Mouse (Mus musculus) mouse trophoblast stem cell (cell line): ENCODE measurements around the gene Rrp15.

Experiments used
- in situ Hi-C, 2 experiments: fragments of 300-500 bp; cut with MseI, MboI; formaldehyde crosslinking; loops; 2 replicates in 1 of 2; 3 replicates in 1 of 2; pipeline ENCODE4 v1.15.1; 2025

Rrp15 gene

DNA sequence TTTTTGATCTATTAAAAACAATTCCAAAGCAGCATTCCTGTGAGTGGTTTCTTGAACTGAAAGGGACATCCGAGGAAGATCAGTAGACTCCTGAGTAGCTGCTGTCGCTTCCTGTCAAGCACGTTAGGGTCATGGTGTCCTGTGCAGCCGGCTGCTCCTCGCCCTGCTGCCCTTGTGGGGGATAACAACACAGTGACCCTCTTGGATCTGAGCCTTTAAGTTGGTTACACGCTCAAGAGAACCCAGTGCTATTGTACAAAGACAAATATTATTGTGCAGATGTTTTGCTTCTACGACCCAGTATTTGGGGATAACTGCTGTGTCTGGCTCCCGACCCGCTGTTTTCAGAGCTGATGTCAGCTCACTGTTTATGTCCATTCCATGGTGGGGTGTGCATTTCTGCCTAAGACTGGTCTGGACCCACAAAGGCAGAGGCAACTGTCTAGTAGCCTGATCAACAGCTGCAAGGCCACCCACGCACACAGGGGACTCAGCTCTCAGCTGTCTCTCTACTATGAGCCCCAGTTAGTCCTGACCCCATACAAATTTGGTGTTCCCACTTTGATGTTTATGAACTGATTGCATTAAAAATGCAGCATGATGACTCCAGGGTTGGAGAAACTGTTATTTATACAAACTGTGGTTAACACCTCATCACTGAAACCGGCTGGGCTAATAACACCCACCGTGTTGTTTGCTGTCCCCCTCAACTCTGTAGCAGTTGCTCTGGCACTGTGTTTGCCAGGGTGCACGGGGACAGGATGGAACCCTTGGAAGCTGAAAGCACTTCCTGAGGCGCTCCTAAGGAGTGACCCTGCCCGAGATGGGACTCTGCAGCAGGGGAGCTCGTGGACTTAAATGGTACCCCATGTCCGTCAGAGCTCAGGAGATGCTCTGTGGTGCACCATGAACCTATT lies 33.9 kb downstream of the Rrp15 start:
- in situ Hi-C loops = loop anchor here (5.0 to 25.0 kb wide), 2 partner anchors 258 to 1178 kb away; no protein-coding TSS in a partner anchor

DNA sequence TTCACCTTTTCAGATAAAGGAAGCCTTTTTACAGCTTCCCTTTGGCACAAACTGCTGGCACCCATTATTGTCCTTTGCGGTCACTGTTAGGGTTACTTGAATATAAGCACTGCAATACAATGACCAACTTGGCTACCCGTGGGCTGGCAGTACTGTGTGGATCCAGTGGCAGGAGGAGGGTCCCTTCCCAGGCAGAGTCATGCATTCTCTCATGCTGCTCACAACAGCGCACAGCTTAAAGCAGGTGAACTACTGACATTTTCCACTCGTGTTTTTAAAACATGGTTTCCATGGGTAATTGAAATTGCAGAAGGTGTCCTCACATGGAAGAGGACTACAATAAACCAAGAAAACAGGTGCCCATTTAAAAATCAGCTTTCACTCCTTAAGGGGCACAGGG lies 34.9 kb downstream of the Rrp15 start:
- in situ Hi-C loops = loop anchor here (5.0 to 25.0 kb wide), 2 partner anchors 257 to 1177 kb away; no protein-coding TSS in a partner anchor

DNA sequence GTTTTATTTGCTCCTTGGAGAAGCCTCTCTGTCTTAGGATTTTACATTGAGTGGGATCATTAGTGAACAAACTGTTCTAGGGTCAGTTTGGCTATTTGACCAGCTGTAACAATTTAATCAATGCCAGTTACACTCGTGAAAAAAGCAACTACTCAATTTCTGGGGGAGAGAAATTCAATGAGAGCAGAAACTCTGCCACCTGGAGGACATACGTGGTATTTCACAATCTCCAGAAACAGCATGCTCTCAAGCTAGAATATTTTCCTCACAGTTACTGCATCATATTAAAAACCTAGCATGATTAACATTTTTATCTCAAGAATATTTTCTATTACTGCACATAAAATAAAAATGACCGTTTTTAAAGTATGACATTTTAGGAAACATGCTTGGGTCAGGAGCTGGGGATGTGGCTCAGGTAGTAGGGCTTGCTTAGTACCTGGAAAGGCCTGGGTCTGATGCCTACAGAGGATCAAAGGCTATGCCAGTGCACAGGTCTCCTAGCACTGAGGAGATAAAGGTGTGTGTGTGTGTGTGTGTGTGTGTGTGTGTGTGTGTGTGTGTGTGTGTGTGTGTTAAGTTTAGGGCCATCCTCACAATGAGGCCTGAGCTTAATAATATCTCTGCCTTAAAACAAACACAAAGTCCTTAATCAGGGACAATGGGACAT lies 36.2 kb downstream of the Rrp15 start:
- in situ Hi-C loops = loop anchor here (5.0 to 25.0 kb wide), 2 partner anchors 256 to 1176 kb away; no protein-coding TSS in a partner anchor

DNA sequence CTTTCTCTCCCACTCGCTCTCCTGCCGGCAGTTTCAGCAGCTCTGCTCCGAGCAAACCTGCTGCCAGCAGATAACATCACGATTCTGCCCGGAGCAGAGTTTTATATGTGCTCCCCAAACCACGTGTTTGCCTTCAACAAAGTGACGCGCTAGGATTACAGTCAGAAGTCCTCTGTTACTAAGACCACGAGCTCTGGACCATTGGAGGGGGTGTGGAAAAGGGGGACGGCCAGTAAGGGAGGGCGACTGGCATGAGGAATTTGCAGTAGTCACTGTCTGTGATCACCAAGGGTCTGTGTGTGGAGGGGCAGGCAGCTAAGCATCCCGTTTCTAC lies 43.3 kb downstream of the Rrp15 start, which contains the start of gene Tgfb2:
Tgfb2 (minus strand) TSS at position 75 of the 334 bp plus-strand sequence.
- in situ Hi-C loops = loop anchor here (10.0 to 25.0 kb wide), 2 partner anchors 311 to 1169 kb away; no protein-coding TSS in a partner anchor

DNA sequence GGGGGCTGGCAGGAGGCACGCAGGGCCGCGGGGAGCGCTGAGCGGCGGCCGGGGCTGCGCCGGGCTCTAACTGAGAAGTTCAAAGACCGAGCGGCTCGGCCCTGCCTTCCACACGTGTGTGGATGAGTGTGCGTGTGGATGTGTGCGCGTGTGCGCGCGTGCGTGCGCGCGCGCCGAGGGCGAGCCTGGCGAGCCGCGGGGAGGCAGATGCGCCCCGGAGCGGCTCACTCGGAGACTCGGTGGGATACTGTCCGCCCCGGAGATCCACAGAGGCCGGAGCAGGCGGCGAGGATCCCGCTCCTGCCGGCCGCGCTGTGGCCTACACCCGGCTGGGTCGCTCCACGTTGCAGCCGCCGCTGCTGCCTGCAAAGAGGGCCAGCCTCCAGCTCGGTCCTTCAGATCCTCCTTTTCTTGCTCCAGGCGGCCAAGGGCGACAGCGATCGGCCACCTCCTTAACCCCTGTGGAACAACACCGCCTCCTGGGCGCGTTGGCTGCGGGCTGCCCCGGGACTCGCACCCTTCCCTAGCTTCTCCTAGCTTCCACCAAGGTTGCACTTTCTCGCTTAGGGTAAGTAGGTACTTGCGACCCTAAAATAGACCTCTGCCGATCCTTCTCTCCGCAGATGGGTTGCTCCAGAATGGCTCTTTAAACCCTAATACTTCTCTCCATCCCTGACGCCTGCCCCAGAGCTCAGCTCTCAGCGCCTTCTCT lies 43.8 kb downstream of the Rrp15 start:
- in situ Hi-C loops = loop anchor here (10.0 to 25.0 kb wide), 2 partner anchors 311 to 1168 kb away; no protein-coding TSS in a partner anchor

DNA sequence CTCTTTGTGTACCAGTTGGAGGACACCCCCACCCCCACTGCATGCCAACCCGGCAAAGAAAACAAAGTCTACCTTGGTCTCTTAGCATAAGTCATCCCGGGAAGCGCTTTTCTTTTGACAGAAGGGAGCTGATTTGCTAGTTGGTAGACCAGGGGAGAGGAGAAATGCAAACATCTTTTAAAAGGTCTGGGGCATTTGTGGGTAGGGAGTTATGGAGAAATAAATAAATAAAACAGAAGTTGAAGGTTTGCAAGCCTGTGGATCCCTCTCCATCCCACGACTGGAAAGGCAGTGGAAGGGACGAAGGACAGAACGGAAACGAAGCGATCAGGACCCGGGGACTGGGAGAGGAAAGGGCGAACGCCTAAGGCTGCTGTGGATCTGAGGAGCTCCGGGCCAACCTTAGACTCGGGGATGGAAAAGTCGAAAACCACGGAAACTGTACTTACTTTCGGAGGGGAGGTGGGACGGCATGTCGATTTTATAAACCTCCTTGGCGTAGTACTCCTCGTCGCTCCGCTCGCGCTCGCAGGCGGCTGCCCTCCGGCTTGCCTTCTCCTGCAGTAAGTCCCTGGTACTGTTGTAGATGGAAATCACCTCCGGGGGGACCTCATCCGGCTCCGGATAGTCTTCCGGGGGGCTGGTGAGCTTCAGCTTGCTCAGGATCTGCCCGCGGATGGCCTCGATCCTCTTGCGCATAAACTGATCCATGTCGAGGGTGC lies 45.0 kb downstream of the Rrp15 start:
- in situ Hi-C loops = loop anchor here (5.0 to 25.0 kb wide), 3 partner anchors 247 to 1167 kb away; no protein-coding TSS in a partner anchor

DNA sequence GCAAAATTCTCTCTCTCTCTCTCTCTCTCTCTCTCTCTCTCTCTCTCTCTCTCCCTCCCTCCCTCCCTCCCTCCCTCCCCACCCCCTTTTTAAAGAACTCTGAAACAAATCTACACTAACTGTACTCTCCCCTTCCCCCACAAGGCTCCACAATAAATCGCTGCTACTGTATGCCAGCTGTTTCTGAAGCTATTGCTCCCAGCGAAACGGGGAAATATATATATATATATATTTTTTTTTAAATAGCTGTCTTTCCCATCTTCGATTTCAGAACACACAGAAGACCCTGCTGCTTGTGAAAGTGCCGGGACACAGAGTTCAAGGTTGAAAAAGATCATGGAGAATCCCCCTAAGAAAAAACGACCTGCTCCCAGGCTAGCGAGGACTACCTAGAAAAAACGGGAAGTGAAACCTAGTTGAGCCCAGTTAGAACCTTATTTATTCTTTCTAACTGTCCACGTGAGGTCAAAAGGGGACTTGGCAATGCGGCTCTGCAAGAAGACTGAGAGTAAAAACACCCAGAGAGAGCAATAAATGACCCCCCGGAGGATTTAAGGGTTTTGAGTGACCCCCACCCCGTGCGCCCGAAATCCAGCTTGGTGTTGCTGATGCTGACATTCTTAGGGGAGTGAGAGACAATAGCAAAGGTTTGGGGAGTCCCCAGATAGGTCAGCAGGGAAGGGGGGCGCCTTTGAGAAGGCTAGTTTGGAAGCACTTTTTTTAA lies 45.7 kb downstream of the Rrp15 start:
- in situ Hi-C loops = loop anchor here (5.0 to 25.0 kb wide), 3 partner anchors 246 to 1166 kb away; no protein-coding TSS in a partner anchor

DNA sequence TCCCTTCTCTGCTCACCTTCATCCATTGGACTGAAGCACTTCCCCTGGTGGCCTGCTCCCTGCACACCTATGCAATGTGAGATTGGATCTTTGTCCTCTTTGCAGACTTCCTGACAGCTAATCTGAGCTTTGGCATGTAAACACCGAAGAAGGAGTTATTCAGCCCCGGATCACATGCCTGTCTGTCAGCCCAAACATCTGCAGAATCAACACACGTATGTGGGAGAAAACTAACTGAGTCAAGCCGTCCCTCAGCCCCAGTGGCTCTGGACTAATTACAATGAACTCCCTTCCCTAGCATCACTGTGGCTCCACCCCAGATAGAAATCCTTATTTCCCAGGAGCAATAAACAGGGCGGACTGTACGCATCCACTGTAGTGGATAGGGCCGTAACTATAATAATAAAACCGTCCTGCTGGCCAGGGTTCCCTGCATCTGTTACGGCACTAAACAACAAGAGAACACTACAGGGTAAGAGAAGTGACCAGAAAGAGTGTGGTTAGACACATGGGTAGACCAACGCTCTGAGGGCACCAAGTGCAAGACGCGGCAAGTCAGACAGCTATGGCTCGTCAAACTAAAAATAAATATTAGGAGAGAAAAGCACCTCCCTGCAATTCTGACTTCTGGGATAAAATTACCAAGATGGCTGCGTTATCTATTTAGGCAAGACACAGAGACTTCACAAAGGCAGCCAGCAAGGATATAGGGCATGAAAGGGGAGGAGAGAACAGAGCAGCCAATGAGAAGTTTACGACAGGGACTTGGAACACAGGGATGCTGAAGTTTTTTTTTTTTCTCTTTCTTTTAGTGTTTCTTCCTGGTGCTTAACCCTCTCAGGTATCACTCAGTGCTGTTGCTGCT lies 46.5 kb downstream of the Rrp15 start:
- in situ Hi-C loops = loop anchor here (5.0 to 25.0 kb wide), 3 partner anchors 245 to 1165 kb away; no protein-coding TSS in a partner anchor

DNA sequence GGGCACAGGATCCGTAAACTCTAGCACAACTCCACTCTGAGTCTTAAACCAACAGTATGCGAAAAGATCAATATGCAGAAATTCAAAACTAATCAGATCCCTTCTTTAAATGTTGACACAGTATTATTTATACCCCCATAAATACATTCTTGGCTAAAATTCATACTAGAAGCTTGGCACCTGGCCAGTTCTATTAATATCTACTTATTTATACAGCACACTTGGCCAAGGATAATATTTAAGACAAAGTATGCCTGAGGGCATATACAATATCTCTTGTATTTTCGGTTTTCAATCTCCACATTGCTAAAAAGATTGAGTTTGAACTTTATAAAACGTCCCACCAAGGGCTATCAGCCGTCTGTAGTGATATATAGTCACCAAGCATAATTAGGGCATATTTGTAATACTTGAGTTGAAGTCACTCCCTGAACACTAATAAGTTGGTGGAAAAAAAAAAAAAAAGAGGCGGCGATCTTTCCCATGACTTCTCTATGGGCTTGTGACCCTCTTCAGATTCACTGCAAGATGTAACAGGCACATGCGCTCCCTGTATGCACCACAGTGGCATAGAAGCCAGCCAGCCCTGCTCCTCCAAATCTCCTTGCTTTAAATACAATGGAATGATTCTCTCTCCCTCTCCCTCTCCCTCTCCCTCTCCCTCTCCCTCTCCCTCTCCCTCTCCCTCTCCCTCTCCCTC lies 47.8 kb downstream of the Rrp15 start:
- in situ Hi-C loops = loop anchor here (5.0 to 25.0 kb wide), 3 partner anchors 244 to 1164 kb away; no protein-coding TSS in a partner anchor

DNA sequence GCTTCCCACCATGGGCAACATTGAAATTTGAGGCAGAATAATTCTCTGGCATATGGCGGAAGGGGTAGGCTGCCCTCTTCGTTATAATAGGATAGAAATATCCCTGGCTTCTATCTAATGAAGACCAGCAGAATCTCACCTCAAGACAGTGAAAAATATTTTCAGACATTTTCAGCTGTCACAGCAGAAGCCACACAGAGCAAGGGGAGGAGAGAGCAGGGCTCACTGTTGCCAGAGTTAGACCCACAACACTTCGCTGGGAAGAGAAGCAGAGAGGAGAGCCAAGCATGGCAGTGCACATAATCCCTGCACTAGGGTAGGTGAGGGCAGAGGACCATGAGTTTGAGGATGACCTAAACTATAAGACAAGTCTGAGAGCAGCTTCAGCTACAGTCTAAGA lies 48.7 kb downstream of the Rrp15 start:
- in situ Hi-C loops = loop anchor here (5.0 to 25.0 kb wide), 3 partner anchors 243 to 1163 kb away; no protein-coding TSS in a partner anchor

DNA sequence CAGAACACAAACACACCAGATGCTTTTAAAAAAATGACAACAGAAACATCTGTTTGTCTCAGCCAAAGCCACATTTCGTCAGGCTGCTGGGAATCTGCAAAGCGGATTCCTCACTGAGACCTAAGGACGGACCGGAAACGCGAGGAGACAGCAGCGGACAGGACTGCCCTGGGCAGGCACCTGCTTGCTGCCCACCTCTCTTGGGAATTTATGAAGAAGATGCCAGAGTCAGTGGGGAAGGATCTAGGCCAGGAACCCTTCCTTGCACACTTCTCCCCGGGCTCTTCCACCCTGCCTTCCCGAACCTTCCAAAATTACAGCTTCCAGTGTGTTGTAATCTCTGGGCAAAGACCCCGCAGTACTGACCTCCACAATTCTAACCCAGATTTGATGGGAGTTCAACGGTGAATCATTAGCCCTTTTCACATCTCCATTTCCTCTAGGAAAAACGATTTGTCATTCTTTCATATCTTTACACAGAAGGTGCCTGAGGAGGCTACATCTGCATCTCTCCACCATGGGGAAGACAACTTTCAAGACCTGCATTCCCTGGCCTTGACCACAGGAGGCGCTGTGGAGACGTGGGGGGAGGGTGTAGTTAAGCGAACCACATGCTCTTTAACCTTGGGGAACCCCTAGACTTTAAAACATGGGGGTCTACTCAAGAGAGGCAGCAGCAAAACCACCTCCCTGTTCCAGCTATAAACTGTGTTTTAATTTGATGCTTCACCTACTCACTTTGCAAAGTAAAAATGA lies 50.4 kb downstream of the Rrp15 start:
- in situ Hi-C loops = no loop called here

DNA sequence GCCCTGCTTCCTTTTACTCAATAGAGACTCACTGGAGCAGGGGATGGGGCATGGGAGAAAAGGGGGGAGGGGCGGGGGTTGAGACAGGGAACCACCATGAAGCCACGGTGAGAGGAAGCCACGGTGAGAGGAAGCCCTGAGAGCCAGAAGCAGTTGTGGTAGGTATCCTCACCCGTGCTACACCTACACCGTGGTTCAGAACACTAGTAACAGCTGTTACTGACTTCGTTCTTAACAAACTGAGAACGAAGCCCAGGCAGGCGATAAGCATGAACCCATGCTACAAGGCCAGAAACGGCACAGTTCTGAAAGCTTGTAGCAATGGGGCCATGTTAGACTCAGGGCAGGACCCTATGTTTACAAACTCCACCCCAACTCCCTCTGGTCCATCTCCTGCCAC lies 52.9 kb downstream of the Rrp15 start:
- in situ Hi-C loops = no loop called here

DNA sequence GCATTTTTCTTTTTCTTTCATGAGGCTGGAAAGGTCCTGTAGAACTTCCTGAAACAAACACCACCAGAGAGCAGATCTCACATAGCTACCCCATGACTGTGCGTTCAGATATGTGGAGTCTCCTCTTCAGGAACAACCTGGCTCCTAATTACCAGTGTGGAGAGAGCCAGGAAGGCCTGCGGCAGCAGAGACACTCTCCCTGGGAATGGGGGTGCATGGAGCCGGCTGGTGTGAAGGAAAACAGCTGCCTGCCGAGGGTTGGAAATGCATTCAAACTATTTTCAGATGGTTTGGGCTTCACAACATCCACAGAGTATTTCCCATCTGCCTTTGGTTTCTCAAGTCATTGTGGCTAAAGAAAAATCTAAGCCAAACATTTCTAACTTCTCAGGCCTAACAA lies 53.8 kb downstream of the Rrp15 start:
- in situ Hi-C loops = no loop called here

DNA sequence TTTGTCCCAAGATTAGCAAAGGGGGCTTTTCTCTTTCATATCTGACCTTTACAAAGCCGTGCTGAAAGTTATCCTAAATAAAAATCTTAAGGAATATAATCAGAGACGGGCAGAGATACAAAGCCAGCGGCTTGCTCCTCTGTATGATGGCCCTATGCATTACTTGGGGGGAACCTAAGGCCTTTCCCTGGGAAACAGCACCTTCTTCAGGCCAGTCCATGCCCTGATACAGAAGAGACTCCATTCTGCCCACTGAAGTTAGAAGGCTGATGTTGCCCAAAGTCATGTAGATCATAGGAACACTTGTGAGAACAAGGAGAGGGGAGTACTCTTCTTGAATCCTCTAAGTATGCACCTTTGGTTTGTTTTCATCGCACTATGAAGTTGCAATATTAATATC lies 56.8 kb downstream of the Rrp15 start:
- in situ Hi-C loops = no loop called here

DNA sequence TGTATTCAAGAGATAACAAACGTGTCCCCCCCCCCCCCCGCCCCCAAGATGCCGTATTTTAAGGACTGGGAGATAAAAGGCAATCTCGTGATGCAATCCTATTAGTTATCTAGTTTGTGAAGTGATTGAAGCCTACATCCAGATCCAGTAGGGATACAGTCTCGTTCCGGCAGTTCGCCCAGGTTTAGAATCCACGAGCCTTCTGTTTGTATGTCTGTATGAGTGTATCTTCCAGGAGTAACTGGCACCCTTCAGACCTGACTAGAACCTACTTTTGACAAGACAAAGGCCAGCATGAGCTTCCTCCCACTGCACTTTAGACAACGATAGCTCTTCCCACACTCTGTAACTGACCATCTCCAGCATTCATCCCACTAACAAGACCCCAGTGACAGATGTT lies 57.5 kb downstream of the Rrp15 start:
- in situ Hi-C loops = no loop called here

DNA sequence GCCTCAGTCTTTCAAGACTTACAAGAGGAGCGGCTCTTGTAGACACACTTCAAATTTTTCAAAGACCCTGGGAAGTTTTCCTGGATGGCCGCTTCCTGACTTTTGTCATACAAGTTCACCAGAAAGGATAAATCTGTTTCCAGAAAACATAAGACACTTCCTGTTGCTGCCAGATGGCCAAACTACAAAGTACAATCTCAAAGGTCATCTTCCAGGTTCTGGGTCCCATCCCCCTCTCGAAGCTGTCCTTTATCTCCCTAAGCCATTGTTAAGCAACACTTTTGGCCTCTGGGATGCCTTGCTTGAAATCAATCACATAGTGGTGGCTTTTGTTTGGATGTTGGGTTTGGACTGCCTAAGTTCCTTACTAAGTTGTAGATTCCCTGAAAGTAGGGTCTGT lies 65.1 kb downstream of the Rrp15 start:
- in situ Hi-C loops = no loop called here

DNA sequence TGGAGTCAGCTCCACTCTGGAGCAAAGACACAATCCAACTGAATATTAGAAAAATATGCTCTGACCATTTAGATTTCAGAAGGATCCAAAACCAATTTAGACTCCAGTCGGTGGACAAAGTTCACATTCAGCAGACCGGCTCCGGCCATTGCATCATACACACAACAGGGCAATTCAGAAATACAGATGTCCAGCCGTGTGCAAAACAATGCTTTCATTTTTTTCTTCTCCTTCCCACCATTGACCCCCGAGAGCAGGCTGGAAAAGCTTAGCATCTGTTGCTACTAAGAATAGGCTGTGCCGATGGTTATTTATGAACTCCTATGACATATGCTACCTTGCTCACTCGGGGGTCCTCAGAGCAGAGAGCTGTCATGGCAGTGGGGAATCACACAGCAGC lies 66.6 kb downstream of the Rrp15 start:
- in situ Hi-C loops = no loop called here

DNA sequence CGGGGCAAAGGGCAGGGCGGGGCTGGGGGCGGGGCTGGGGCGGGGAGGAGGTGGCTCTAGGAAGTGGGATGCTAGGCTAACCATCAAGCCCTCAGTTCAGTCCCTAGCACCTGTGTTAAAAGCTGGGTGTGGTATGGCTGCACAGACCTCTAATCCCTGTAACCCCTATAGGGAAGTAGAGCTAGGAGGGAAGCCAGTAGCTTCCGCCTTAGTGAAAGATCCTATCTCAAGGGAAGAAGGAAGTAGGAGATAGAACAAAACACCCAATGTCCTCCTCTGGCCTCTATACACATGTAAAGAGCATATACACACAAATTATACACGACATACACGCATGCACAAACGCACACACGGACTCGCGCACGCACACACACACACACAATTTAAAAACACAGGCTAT lies 71.5 kb downstream of the Rrp15 start:
- in situ Hi-C loops = no loop called here
